Mouse (Mus musculus) lung, adult 2 months (tissue): ENCODE measurements at regions not wholly inside any gene's neighbourhood (a gene's known extent, or its start where the extent isn't known, plus 50 kb on each side); places are given as distances from the start of the nearest gene placed in this dataset.

Experiments used
- CTCF ChIP-seq: fragments of 200-500 bp; IDR thresholded peaks from 2 replicates; pipeline ENCODE4 v1.5.1; 2011; ENCODE audit warnings: mild to moderate bottlenecking, low read length, control low read depth; ENCODE audit not compliant: insufficient read depth
- POLR2A ChIP-seq: fragments of 200-500 bp; IDR thresholded peaks from 2 replicates; pipeline ENCODE4 v1.6.1; 2011; ENCODE audit warnings: low read depth, mild to moderate bottlenecking, control low read depth, low read length, borderline replicate concordance; ENCODE audit errors: extremely low read depth

GRCm38 (mm10) chr8:88454048-88454696, 67.0 kb upstream of the Nkd1 start:
- TF ChIP-seq POLR2A (peak; percentile 9; the same call in 1 of the 2 replicates), CTCF (no peak)
